Mouse (Mus musculus) forebrain, embryonic 13.5 days (tissue): ENCODE data around the gene Anapc15-ps. TPM values are rescaled to one million over a fixed set of nuclear protein-coding genes. Genes with fewer than 3 reads are reported as not detected.

Source experiments
- ATAC-seq: fragments of 200-750 bp; cut with Nextera tagmentation; 2 replicates; pipeline ENCODE4 v1.8.0; 2017
- H3K27ac ChIP-seq: fragments of 300-500 bp; sonication (generic); 2 replicates; pipeline ENCODE4 v1.5.1; 2015; ENCODE audit warnings: inconsistent platforms, mild to moderate bottlenecking, moderate library complexity
- H3K27me3 ChIP-seq: fragments of 300-500 bp; sonication (generic); 2 replicates; pipeline ENCODE4 v1.6.1; 2015; ENCODE audit warnings: mild to moderate bottlenecking, inconsistent platforms
- H3K36me3 ChIP-seq: fragments of 300-500 bp; sonication (generic); 2 replicates; pipeline ENCODE4 v1.6.1; 2015; ENCODE audit warnings: mild to moderate bottlenecking, inconsistent platforms; ENCODE audit not compliant: poor library complexity, severe bottlenecking
- H3K4me1 ChIP-seq: fragments of 300-500 bp; sonication (generic); 2 replicates; pipeline ENCODE4 v1.6.1; 2015; ENCODE audit warnings: inconsistent platforms
- H3K4me2 ChIP-seq: fragments of 300-500 bp; sonication (generic); 2 replicates; pipeline ENCODE4 v1.6.1; 2015; ENCODE audit warnings: inconsistent platforms, mild to moderate bottlenecking, moderate library complexity
- H3K4me3 ChIP-seq: fragments of 300-500 bp; sonication (generic); 2 replicates; pipeline ENCODE4 v1.5.1; 2015; ENCODE audit warnings: mild to moderate bottlenecking, inconsistent platforms
- H3K9ac ChIP-seq: fragments of 300-500 bp; sonication (generic); 2 replicates; pipeline ENCODE4 v1.6.1; 2015; ENCODE audit warnings: mild to moderate bottlenecking, inconsistent platforms
- H3K9me3 ChIP-seq: fragments of 300-500 bp; sonication (generic); replicated peaks from 2 replicates; pipeline ENCODE4 v1.6.1; 2016; ENCODE audit warnings: inconsistent platforms
- WGBS: fragments of 180-500 bp; shearing (Covaris S2); methylation state at CpG from one replicate; pipeline ENCODE4 v1.1.7; 2015; 5-methylcytosine and 5-hydroxymethylcytosine counted together
- polyA plus RNA-seq: library from polyadenylated mRNA; unstranded; fragments of >200 nt; fragmentation: Nextera tagmentation; extraction: Ambion mirVana; gene quantifications from 2 replicates; pipeline ENCODE4 v1.2.1, GENCODE M21; 2015

Gene Anapc15-ps
- polyA plus RNA-seq = 0.91 TPM in 1 of 2 replicates, not detected in the other

DNA sequence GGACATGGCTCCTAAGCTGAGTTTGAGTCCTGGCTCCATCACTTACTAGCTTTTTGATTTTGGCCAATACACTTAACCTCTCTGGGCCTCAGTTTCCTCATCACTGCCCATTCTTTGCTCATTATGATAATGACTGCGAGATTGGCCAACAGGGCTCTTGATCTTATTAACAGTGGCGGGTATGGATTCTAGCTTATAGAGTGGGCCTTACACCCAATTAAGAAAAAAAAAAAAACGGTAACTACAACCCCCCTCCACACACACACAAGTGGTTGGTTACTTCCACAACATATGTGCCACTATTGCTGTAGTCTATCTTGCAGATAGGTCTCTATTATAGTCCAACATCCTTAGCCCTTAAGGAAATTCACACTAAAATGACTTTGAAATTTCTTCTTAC is at the start of gene Anapc15-ps:
TSS of gene Anapc15-ps (minus strand) at position 101 of the 400 bp plus-strand sequence.
- H3K36me3 ChIP-seq = no peaks in the 10 kb centered on the region
- H3K4me3 ChIP-seq = no peak within 1 kb of the TSS
- WGBS = 88% methylated on average over 3 of the region's 3 CpGs
- no peak for ATAC-seq
- H3K27ac ChIP-seq = no peak within 1 kb of the TSS
- H3K4me2 ChIP-seq = no peak within 1 kb of the TSS
- no peaks in the 10 kb centered on the region for H3K4me1 ChIP-seq
- H3K9me3 ChIP-seq = no peaks in the 10 kb centered on the region
- H3K9ac ChIP-seq = no peak within 1 kb of the TSS
- no peaks in the 10 kb centered on the region for H3K27me3 ChIP-seq

GRCm38 (mm10) chr10:95722203-95722611 is 49.0 kb upstream of the Anapc15-ps start:
- no peaks in the 10 kb centered on the region for H3K4me1 ChIP-seq
- H3K9me3 ChIP-seq = no peaks in the 10 kb centered on the region
- no peaks in the 10 kb centered on the region for H3K36me3 ChIP-seq
- H3K27ac ChIP-seq = no peak overlapping the region
- no peak overlapping the region for H3K9ac ChIP-seq
- H3K27me3 ChIP-seq = no peaks in the 10 kb centered on the region
- no peak overlapping the region for H3K4me3 ChIP-seq
- ATAC-seq = no peak
- 87% methylated on average over 10 of the region's 10 CpGs for WGBS
- H3K4me2 ChIP-seq = no peak overlapping the region

- Histone ChIP-seq H3K4me3 (no peak overlapping the region), H3K36me3 (no peaks in the 10 kb centered on the region), H3K4me1 (no peaks in the 10 kb centered on the region), H3K9ac (no peak overlapping the region), H3K27me3 (no peaks in the 10 kb centered on the region), H3K4me2 (no peak overlapping the region), H3K9me3 (no peaks in the 10 kb centered on the region), H3K27ac (no peak overlapping the region)
- WGBS = 84% methylated on average over 12 of the region's 12 CpGs
- no peak for ATAC-seq
These were observed 47.0 kb upstream of the Anapc15-ps start for GRCm38 (mm10) chr10:95720181-95720798.

DNA sequence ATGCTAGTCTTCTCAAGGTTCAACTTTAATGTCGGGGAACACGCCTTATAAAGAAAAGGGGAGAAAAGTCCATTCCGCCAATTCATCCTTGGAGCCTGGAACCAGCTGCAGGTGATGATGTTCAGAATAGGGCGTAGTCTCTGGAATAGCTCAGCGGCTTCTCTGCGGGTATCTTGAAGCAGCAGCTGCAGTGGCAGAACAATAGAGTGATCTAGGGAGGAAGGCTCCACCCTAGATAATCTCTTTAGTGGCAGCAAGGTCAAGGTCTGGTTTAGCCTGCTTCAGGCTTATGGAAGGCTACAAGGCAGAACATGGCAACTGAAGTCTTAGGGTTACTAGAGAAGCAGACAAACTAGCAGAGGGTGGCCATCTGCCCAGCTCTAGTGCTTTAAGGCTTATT is 46.2 kb upstream of the Anapc15-ps start:
- Histone ChIP-seq H3K27ac (no peak overlapping the region), H3K9me3 (no peaks in the 10 kb centered on the region), H3K4me3 (no peak overlapping the region), H3K4me1 (no peaks in the 10 kb centered on the region), H3K9ac (no peak overlapping the region), H3K36me3 (no peaks in the 10 kb centered on the region), H3K4me2 (no peak overlapping the region), H3K27me3 (no peaks in the 10 kb centered on the region)
- 88% methylated on average over 6 of the region's 6 CpGs for WGBS
- no peak for ATAC-seq

DNA sequence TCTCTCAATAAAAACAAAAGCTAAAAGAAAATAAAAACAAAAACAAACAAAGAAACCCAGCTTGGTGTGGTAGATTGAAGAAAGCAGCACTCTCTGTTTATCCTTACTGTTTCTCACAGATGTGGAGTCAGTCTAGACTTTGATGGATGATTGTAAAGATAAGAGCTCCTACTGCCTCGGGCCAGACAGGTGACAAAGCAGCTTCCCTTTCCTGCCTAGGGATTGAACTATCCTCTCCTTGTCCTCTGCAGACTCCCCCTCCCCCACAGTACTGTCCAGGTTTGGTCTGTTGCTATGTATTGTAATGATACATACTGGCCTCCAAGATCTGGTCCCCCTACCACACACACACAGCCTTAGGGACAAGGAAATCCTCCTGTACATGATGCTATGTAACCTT is 45.5 kb upstream of the Anapc15-ps start:
- Histone ChIP-seq H3K36me3 (no peaks in the 10 kb centered on the region), H3K9ac (no peak overlapping the region), H3K27ac (no peak overlapping the region), H3K4me3 (no peak overlapping the region), H3K4me2 (no peak overlapping the region), H3K9me3 (no peaks in the 10 kb centered on the region), H3K27me3 (no peaks in the 10 kb centered on the region), H3K4me1 (no peaks in the 10 kb centered on the region)
- ATAC-seq = no peak
- WGBS = 79% methylated on average over 1 of the region's 1 CpGs

GRCm38 (mm10) chr10:95717106-95717680 is 43.9 kb upstream of the Anapc15-ps start:
- no peak overlapping the region for H3K4me2 ChIP-seq
- H3K27me3 ChIP-seq = no peaks in the 10 kb centered on the region
- H3K4me1 ChIP-seq = no peaks in the 10 kb centered on the region
- WGBS = 81% methylated on average over 16 of the region's 16 CpGs
- ATAC-seq = no peak
- H3K36me3 ChIP-seq = no peaks in the 10 kb centered on the region
- no peak overlapping the region for H3K4me3 ChIP-seq
- no peak overlapping the region for H3K9ac ChIP-seq
- no peak overlapping the region for H3K27ac ChIP-seq
- H3K9me3 ChIP-seq = no peaks in the 10 kb centered on the region

DNA sequence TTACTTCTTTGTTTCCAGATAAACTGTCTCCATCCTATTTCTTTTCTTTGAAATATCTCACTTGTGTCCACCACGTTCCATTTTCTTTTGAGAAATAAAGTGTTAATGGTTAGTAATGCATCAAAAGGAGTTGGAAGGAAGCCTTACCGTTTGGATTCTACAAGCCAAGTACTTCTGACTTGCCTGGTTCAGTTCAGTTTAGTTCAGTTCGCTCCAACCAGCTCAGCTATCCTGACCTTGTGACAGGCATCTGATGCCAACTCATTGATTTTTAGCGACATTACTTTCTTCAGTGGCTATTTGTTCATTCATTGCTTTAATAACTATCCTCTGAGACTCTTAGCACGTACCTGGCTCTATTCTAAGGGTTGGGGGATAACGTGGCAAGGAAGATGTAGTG is 42.4 kb upstream of the Anapc15-ps start:
- Histone ChIP-seq H3K4me2 (no peak overlapping the region), H3K9me3 (no peaks in the 10 kb centered on the region), H3K4me1 (peaks cover 3% of the 10 kb centered on the region), H3K27me3 (no peaks in the 10 kb centered on the region), H3K27ac (no peak overlapping the region), H3K36me3 (no peaks in the 10 kb centered on the region), H3K4me3 (no peak overlapping the region), H3K9ac (no peak overlapping the region)
- WGBS = 72% methylated on average over 6 of the region's 6 CpGs
- no peak for ATAC-seq

- WGBS = 87% methylated on average over 6 of the region's 6 CpGs
- ATAC-seq = no peak
These were observed 39.0 kb upstream of the Anapc15-ps start for GRCm38 (mm10) chr10:95712221-95712620.

GRCm38 (mm10) chr10:95709903-95710660 is 36.8 kb upstream of the Anapc15-ps start:
- 0 out of 2 replicates have a peak overlapping the region, but pooled peaks have one; percentile 14 for H3K4me2 ChIP-seq
- ATAC-seq = no peak
- no peaks in the 10 kb centered on the region for H3K36me3 ChIP-seq
- WGBS = 60% methylated on average over 8 of the region's 8 CpGs
- no peak overlapping the region for H3K27ac ChIP-seq
- no peak overlapping the region for H3K9ac ChIP-seq
- peaks cover 9% of the 10 kb centered on the region for H3K4me1 ChIP-seq
- no peaks in the 10 kb centered on the region for H3K9me3 ChIP-seq
- no peak overlapping the region for H3K4me3 ChIP-seq
- H3K27me3 ChIP-seq = no peaks in the 10 kb centered on the region

More at GRCm38 (mm10) chr10:95712221-95712620, 39.0 kb upstream of the Anapc15-ps start:
- Histone ChIP-seq H3K27me3 (no peaks in the 10 kb centered on the region), H3K4me3 (no peak overlapping the region), H3K27ac (no peak overlapping the region), H3K36me3 (no peaks in the 10 kb centered on the region), H3K4me1 (peaks cover 9% of the 10 kb centered on the region), H3K9ac (no peak overlapping the region), H3K9me3 (no peaks in the 10 kb centered on the region), H3K4me2 (no peak overlapping the region)

GRCm38 (mm10) chr10:95709143-95709880 is 36.1 kb upstream of the Anapc15-ps start:
- no peaks in the 10 kb centered on the region for H3K36me3 ChIP-seq
- no peak overlapping the region for H3K4me3 ChIP-seq

GRCm38 (mm10) chr10:95708001-95708400 is 34.8 kb upstream of the Anapc15-ps start:
- WGBS = 93% methylated on average over 5 of the region's 5 CpGs
- H3K27me3 ChIP-seq = no peaks in the 10 kb centered on the region

More at GRCm38 (mm10) chr10:95709143-95709880, 36.1 kb upstream of the Anapc15-ps start:
- Histone ChIP-seq H3K27me3 (no peaks in the 10 kb centered on the region), H3K27ac (no peak overlapping the region), H3K9me3 (no peaks in the 10 kb centered on the region), H3K4me1 (peaks cover 9% of the 10 kb centered on the region), H3K4me2 (no peak overlapping the region), H3K9ac (no peak overlapping the region)
- WGBS = 89% methylated on average over 10 of the region's 10 CpGs
- no peak for ATAC-seq

DNA sequence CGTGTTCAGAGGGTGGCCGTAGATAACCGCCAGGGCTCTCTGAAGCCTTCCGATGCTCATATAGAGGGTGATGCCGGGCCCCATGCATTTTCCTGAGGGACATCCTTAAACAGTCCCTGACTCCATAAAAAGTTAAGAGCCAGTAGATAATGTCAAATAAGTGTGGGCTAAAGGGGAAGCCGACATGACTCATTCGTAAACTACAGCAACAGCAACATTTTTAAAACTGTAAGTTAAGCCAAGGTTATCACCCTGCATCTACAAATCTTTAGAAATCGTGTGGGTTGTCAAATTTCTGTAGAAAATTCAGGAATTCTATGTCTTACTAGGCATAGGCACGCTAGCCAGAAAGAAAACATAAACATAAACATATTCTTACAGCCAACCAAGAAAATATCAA is 33.6 kb upstream of the Anapc15-ps start:
- H3K36me3 ChIP-seq = no peaks in the 10 kb centered on the region
- no peak overlapping the region for H3K4me3 ChIP-seq
- no peaks in the 10 kb centered on the region for H3K9me3 ChIP-seq
- WGBS = 90% methylated on average over 9 of the region's 9 CpGs
- no peak overlapping the region for H3K27ac ChIP-seq
- no peak for ATAC-seq
- H3K9ac ChIP-seq = no peak overlapping the region
- H3K4me2 ChIP-seq = no peak overlapping the region
- peaks cover 9% of the 10 kb centered on the region for H3K4me1 ChIP-seq
- H3K27me3 ChIP-seq = no peaks in the 10 kb centered on the region

More at GRCm38 (mm10) chr10:95708001-95708400, 34.8 kb upstream of the Anapc15-ps start:
- Histone ChIP-seq H3K4me3 (no peak overlapping the region), H3K27ac (no peak overlapping the region), H3K4me1 (peaks cover 9% of the 10 kb centered on the region), H3K9me3 (no peaks in the 10 kb centered on the region), H3K4me2 (no peak overlapping the region), H3K36me3 (no peaks in the 10 kb centered on the region), H3K9ac (no peak overlapping the region)
- ATAC-seq = no peak
